Mouse (Mus musculus) spleen, adult 2 months (tissue): ENCODE results near the gene Opn4. TPM values are rescaled to one million over a fixed set of nuclear protein-coding genes. Genes with fewer than 3 reads are reported as not detected.

Source experiments
- DNase-seq, 2 experiments: peaks; one replicate each; pipeline versions ENCODE4 v3.0.0 to v3.0.0-alpha.2; 2012 to 2021; ENCODE audit warnings: low spot score in 2 of 2, low read depth in 1 of 2
- H3K27ac ChIP-seq: fragments of 200-500 bp; 2 replicates; pipeline ENCODE4 v1.5.1; 2012; ENCODE audit warnings: low read length, inconsistent platforms; ENCODE audit not compliant: insufficient read depth
- H3K27me3 ChIP-seq: fragments of 200-500 bp; 2 replicates; pipeline ENCODE4 v1.6.1; 2012; ENCODE audit warnings: mild to moderate bottlenecking, moderate library complexity, low read length, inconsistent platforms; ENCODE audit not compliant: control insufficient read depth, insufficient read depth
- H3K36me3 ChIP-seq: fragments of 200-500 bp; 2 replicates; pipeline ENCODE4 v1.6.1; 2012; ENCODE audit warnings: mild to moderate bottlenecking, low read length, inconsistent platforms; ENCODE audit not compliant: control insufficient read depth, insufficient read depth
- H3K4me1 ChIP-seq: fragments of 200-500 bp; 2 replicates; pipeline ENCODE4 v1.6.1; 2011; ENCODE audit warnings: inconsistent platforms; ENCODE audit not compliant: control insufficient read depth, insufficient read depth, insufficient read length
- H3K4me3 ChIP-seq: fragments of 200-500 bp; 2 replicates; pipeline ENCODE4 v1.5.1; 2011; ENCODE audit warnings: mild to moderate bottlenecking, inconsistent platforms; ENCODE audit not compliant: insufficient read depth, insufficient read length; ENCODE audit errors: extremely low read depth
- CTCF ChIP-seq: fragments of 200-500 bp; IDR thresholded peaks from 2 replicates; pipeline ENCODE4 v1.5.1; 2011; ENCODE audit warnings: mild to moderate bottlenecking, inconsistent platforms; ENCODE audit not compliant: insufficient read depth, insufficient read length, insufficient replicate concordance; ENCODE audit errors: extremely low read depth
- POLR2A ChIP-seq: fragments of 200-500 bp; IDR thresholded peaks from 2 replicates; pipeline ENCODE4 v1.6.1; 2011; ENCODE audit warnings: low read depth, low read length, inconsistent platforms
- WGBS: fragments of 180-500 bp; shearing (Covaris S2); methylation state at CpG from one replicate; pipeline ENCODE4 v1.1.7; 2018; 5-methylcytosine and 5-hydroxymethylcytosine counted together
- polyA plus RNA-seq: library from polyadenylated mRNA; depleted of rRNA; stranded (reverse); fragments of >200 nt; gene quantifications from 2 replicates; pipeline ENCODE4 v1.2.3, GENCODE M21; 2012; rRNA removed

Opn4 gene
- not detected in 2 replicates for polyA plus RNA-seq

DNA sequence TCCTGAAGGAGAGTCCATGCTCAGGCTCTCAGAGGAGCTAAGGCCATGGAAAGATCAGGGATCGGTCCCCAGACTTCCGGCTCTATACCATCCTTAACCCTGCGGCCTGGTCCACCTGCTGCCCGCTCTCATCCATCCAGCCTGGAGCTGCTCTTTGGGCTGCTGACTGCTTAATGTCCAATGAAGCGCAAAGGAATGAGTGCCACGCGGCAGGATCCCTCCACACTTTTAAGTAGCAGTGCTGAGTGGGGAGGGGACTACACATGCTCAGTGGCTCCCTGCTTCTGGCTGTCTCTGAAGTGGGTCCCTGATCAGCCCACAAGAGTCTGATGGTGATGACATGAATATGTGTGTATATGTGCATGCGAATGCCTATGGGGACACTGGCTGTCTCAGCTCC, at the start of gene Opn4:
TSS of gene Opn4 (minus strand) at position 202 of the 400 bp plus-strand sequence.
- Histone ChIP-seq H3K4me3 (no peak within 1 kb of the TSS), H3K27ac (no peak within 1 kb of the TSS), H3K36me3 (no peaks in the 10 kb centered on the region), H3K4me1 (no peaks in the 10 kb centered on the region), H3K27me3 (no peaks in the 10 kb centered on the region)
- DNase-seq = no peak
- 90% methylated on average over 8 of the region's 8 CpGs for WGBS
- TF ChIP-seq POLR2A (no peak), CTCF (no peak)

DNA sequence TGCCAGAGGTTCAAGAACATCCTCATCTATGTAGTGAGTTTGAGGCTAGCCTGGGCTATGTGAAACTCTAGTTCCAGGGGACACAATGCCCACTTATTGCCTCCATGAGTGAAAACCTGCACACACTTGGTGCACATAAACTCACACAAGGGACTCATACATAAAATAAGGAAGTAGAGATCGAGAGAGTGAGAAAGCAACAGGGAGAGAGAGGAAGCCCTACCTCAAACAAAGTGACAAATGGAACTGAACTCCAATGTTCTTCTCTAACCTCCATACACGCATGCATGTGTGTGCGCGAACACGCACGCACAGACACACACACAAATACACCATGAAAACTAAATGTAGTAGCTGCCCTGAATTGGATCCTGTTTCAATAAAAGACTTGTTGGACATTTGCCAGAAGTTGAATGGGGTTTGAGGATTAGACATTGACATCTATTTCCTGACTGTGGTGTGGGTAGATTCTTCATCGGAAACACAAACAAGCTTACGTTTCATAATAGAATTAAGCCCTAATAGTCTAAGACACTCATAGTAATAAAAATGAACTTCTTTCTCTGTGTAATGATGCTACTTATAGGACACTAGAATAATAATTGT, 48.0 kb upstream of the Opn4 start:
- Histone ChIP-seq H3K27me3 (no peaks in the 10 kb centered on the region), H3K4me3 (no peak overlapping the region), H3K27ac (no peak overlapping the region), H3K4me1 (no peaks in the 10 kb centered on the region), H3K36me3 (no peaks in the 10 kb centered on the region)
- WGBS = 59% methylated on average over 8 of the region's 8 CpGs
- DNase-seq = no peak
- TF ChIP-seq CTCF (no peak), POLR2A (no peak)

DNA sequence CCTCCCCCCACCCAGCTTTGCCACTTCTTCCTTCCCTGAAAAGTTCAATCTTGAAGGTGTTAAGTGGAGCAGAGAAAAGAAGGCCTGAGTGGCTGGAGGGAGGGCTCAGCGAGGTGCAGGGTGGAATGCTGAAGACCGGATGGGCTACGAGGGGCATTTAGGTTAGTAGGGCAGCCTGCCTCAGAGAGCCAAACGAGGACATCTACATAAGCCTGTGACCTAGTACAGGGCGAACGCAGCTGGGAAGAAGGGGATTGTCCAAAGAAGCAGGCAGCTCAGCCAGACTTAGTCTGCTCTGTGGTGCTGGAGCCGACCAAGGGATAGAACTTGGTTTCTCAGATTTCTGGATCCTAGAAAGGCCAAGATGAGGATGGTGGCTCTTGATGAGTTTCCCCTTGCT, 44.2 kb upstream of the Opn4 start:
- no peak overlapping the region for H3K27ac ChIP-seq
- TF ChIP-seq CTCF = no peak
- 90% methylated on average over 7 of the region's 7 CpGs for WGBS
- no peak for DNase-seq
- H3K36me3 ChIP-seq = no peaks in the 10 kb centered on the region
- no peak overlapping the region for H3K4me3 ChIP-seq
- no peaks in the 10 kb centered on the region for H3K27me3 ChIP-seq
- H3K4me1 ChIP-seq = no peaks in the 10 kb centered on the region

DNA sequence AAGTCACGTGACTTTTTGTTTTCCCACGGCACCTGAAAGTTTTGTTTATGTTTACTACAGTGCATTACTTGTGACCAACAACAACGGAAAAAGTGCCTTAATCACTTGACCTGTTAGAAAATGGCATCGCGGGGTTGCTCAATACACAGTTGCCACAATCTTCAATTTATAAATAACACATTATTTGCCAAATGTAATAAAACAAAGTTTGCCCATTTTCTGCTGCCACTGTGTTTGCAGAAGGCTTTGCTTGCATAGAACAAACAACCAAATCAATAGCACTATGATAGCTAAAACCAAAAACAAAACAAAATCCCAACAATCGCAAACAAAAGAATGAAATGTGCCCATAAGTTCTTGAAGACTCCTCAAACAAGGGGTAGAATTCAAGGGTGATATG, 35.8 kb upstream of the Opn4 start:
- TF ChIP-seq POLR2A (no peak), CTCF (no peak)
- 91% methylated on average over 6 of the region's 6 CpGs for WGBS
- no peak for DNase-seq
- no peak overlapping the region for H3K4me3 ChIP-seq
- H3K27me3 ChIP-seq = no peaks in the 10 kb centered on the region
- no peaks in the 10 kb centered on the region for H3K36me3 ChIP-seq
- no peaks in the 10 kb centered on the region for H3K4me1 ChIP-seq
- no peak overlapping the region for H3K27ac ChIP-seq

DNA sequence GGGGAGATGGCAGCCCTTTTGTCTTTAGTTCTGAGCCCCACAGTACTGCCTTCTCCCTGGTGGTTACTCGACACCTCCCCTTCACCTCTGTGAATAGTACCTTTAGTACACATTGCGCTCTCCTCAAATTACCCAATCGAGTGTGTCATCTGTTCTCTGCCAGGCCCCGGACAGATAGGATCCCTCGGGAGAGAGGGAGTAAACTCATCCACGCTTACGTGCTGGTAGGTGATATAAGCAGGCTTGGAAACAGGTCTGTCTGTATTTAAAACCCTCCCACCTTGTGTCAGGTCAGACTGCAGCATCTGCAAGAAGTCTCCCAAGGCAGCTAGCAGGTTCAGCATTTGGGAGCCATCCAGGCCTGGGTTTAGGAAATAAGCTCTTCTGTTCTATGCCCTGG, 35.2 kb upstream of the Opn4 start:
- H3K4me3 ChIP-seq = no peak overlapping the region
- H3K36me3 ChIP-seq = no peaks in the 10 kb centered on the region
- DNase-seq = no peak
- no peak for TF ChIP-seq POLR2A
- no peak for TF ChIP-seq CTCF
- no peaks in the 10 kb centered on the region for H3K27me3 ChIP-seq
- WGBS = 78% methylated on average over 7 of the region's 7 CpGs
- H3K27ac ChIP-seq = no peak overlapping the region
- no peaks in the 10 kb centered on the region for H3K4me1 ChIP-seq

DNA sequence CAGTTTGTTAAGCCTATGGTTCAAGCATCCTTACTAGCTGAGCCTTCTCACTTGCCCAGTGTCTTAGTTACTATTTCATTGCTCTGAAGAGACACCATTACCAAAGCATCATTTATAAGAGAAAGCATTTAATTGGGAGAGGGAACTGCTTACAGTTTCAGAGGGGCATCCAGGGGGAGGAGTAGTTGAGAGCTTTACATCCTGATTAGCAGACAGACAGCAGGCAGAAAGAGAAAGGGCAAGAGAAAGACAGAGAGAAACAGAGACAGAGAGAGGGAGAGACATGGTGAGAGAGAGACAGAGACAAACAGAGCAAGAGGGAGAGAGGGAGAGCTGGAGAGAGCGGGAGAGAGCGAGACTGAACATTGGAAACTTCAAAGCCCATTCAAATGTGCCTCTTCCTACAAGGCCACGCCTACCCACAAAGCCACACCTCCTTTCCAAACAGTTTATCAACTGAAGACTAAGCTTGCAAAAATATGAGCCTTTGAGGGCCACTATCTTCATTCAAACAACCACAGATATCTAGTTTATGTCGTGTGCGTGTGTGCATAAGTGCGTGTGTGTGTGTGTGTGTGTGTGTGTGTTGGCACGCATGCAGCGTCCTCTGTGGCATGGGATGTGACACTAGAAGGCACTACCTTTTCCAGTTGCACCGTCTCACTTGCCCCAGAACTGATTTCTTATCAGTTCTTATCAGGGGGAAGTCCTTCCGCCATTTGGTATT, 32.9 kb upstream of the Opn4 start:
- TF ChIP-seq CTCF = no peak
- H3K4me3 ChIP-seq = no peak overlapping the region
- no peak overlapping the region for H3K27ac ChIP-seq
- 70% methylated on average over 10 of the region's 10 CpGs for WGBS
- H3K36me3 ChIP-seq = no peaks in the 10 kb centered on the region
- no peaks in the 10 kb centered on the region for H3K4me1 ChIP-seq
- DNase-seq = no peak
- H3K27me3 ChIP-seq = no peaks in the 10 kb centered on the region

DNA sequence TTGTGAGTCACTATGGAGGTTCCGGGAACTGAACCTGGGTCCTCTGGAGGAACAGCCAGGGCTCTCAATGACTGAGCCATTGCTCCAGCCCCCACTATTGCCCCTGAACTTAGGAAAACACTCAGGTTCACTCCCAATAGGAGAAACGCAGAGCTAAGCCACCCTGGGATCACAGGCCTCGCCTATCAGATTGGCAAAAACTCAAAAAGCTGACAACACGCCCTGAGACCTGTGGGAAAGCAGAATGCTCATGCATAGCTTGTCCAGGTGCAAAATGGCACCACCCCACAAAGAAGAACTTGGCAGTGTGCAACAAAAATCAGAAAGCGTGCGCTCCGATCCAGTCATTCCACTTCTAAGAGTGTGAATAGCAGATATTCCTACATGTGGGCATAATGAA, 26.9 kb upstream of the Opn4 start:
- Histone ChIP-seq H3K27ac (no peak overlapping the region), H3K4me1 (no peaks in the 10 kb centered on the region), H3K27me3 (no peaks in the 10 kb centered on the region), H3K4me3 (no peak overlapping the region), H3K36me3 (no peaks in the 10 kb centered on the region)
- no peak for TF ChIP-seq POLR2A
- no peak for TF ChIP-seq CTCF
- DNase-seq = no peak
- 79% methylated on average over 7 of the region's 7 CpGs for WGBS
